Comparison of ENCODE assay signal across 8 mouse cellular contexts in genomic region chr2:165364334-165365091, GRCm38 (mm10). TPM values are rescaled to one million over a fixed set of nuclear protein-coding genes. Genes with fewer than 3 reads are reported as not detected.
A peak's percentile ranks its signal among the peaks of the same experiment; 100 is the strongest.
DNase-seq lines count a peak whose midpoint lies in the region; ATAC-seq and TF ChIP-seq lines count a peak whose summit lies in the region.

No protein-coding gene starts in this region.

- no peak overlapping the region for H3K27ac ChIP-seq in embryonic facial prominence, embryonic 12.5 days
- H3K27ac ChIP-seq in stomach, postnatal 0 days (replicated peaks), result no peak overlapping the region

- peaks cover 5% of the 10 kb centered on the region for H3K27me3 ChIP-seq in embryonic facial prominence, embryonic 12.5 days
- H3K27me3 ChIP-seq in stomach, postnatal 0 days (ENCODE audit: control insufficient read depth, insufficient read depth, low read length), result no peaks in the 10 kb centered on the region

- DNase-seq in layer of hippocampus, adult 11-12 months (ENCODE audit: low spot score), result peak; percentile 60
- DNase-seq in layer of hippocampus, adult 9-11 months, result no peak
- DNase-seq in adrenal gland, postnatal 36 days, result peak; percentile 61 to 73
- DNase-seq in heart, postnatal 4 days, result peak; percentile 74
- peak; percentile 50 to 52 for DNase-seq in left cerebral cortex, postnatal 36 days (ENCODE audit: low spot score in 2 of 2)
- peak; percentile 84 for DNase-seq in mesoderm, embryonic 11.5 days (ENCODE audit: low read depth, low spot score)
- peak; percentile 55 for DNase-seq in stomach, postnatal 0 days (ENCODE audit: low spot score)

- TF ChIP-seq EP300 in stomach, postnatal 0 days (optimal IDR thresholded peaks at IDR 0.05), result no peak

- peak overlapping the region; percentile 31; the same call in 1 of the 2 replicates for H3K4me2 ChIP-seq in embryonic facial prominence, embryonic 12.5 days (replicated peaks)
- H3K4me2 ChIP-seq in stomach, postnatal 0 days (replicated peaks; ENCODE audit: low read depth), result no peak overlapping the region

- no peak overlapping the region for H3K4me3 ChIP-seq in embryonic facial prominence, embryonic 12.5 days
- no peak overlapping the region for H3K4me3 ChIP-seq in stomach, postnatal 0 days (ENCODE audit: low read depth, low read length)

- TF ChIP-seq CTCF in stomach, postnatal 0 days (IDR thresholded peaks at IDR 0.05; ENCODE audit: low read depth), result peak; percentile 87

- peaks cover 21% of the 10 kb centered on the region; the same call in 1 of the 2 replicates for H3K4me1 ChIP-seq in embryonic facial prominence, embryonic 12.5 days
- H3K4me1 ChIP-seq in stomach, postnatal 0 days (replicated peaks; ENCODE audit: control insufficient read depth, insufficient read depth), result no peaks in the 10 kb centered on the region

- no peaks in the 10 kb centered on the region for H3K9me3 ChIP-seq in embryonic facial prominence, embryonic 12.5 days
- H3K9me3 ChIP-seq in stomach, postnatal 0 days (ENCODE audit: control insufficient read depth, low read length), result no peaks in the 10 kb centered on the region

- ATAC-seq in embryonic facial prominence, embryonic 12.5 days (ENCODE audit: insufficient number of reproducible peaks, insufficient read depth, low FRiP score, low TSS enrichment), result no peak
- ATAC-seq in stomach, postnatal 0 days (ENCODE audit: low FRiP score, low TSS enrichment), result peak; percentile 49; the same call in 1 of the 2 replicates

- 0 out of 2 replicates have a peak overlapping the region, but pooled peaks have one; percentile 19 for H3K9ac ChIP-seq in embryonic facial prominence, embryonic 12.5 days
- H3K9ac ChIP-seq in stomach, postnatal 0 days (ENCODE audit: low read length), result no peak overlapping the region

- no peaks in the 10 kb centered on the region for H3K36me3 ChIP-seq in embryonic facial prominence, embryonic 12.5 days
- no peaks in the 10 kb centered on the region for H3K36me3 ChIP-seq in stomach, postnatal 0 days (ENCODE audit: control insufficient read depth, insufficient read depth, low read length)

- WGBS in embryonic facial prominence, embryonic 12.5 days, result 15% methylated on average over 21 of the region's 21 CpGs
- WGBS in stomach, postnatal 0 days, result 12% methylated on average over 21 of the region's 21 CpGs

- intact Hi-C loops in left cerebral cortex, postnatal 36 days (cut with DNase I), result no loop called here

RNA-seq across cellular contexts. Expression of gene Zfp663, which starts 4.0 kb away (rescaled TPM):
- total RNA-seq in adrenal gland, postnatal 36 days (2021), result not detected
- 2.6 and 2.9 TPM in 2 replicates for polyA plus RNA-seq in embryonic facial prominence, embryonic 12.5 days (2016; fragmentation: Nextera tagmentation; extraction: Ambion mirVana)
- total RNA-seq in heart, postnatal 4 days (2021), result not detected
- total RNA-seq in left cerebral cortex, postnatal 36 days (2021), result not detected
- 0.05 and 0.23 TPM in 2 replicates for polyA plus RNA-seq in stomach, postnatal 0 days (2015; fragmentation: Nextera tagmentation; extraction: Ambion mirVana)

RNA-seq across cellular contexts. Expression of gene Zfp334, which starts 23.5 kb away (rescaled TPM):
- 1 to 10 TPM; 4.0 to 6.1 TPM for total RNA-seq in adrenal gland, postnatal 36 days (2021)
- polyA plus RNA-seq in embryonic facial prominence, embryonic 12.5 days (2016; fragmentation: Nextera tagmentation; extraction: Ambion mirVana), result 17.0 and 17.1 TPM in 2 replicates
- total RNA-seq in heart, postnatal 4 days (2021), result 1 to 10 TPM; 4.0 to 4.6 TPM
- total RNA-seq in left cerebral cortex, postnatal 36 days (2021), result 10 to 100 TPM; 13.2 to 15.4 TPM
- 1.2 and 1.3 TPM in 2 replicates for polyA plus RNA-seq in stomach, postnatal 0 days (2015; fragmentation: Nextera tagmentation; extraction: Ambion mirVana)

RNA-seq across cellular contexts. Expression of gene Ocstamp, which starts 35.7 kb away (rescaled TPM):
- under 1 TPM in 1 of 2 experiments, not detected in 1; 0.26 TPM for total RNA-seq in adrenal gland, postnatal 36 days (2021)
- polyA plus RNA-seq in embryonic facial prominence, embryonic 12.5 days (2016; fragmentation: Nextera tagmentation; extraction: Ambion mirVana), result 0.08 TPM in 2 replicates
- total RNA-seq in heart, postnatal 4 days (2021), result not detected
- not detected for total RNA-seq in left cerebral cortex, postnatal 36 days (2021)
- polyA plus RNA-seq in stomach, postnatal 0 days (2015; fragmentation: Nextera tagmentation; extraction: Ambion mirVana), result 0.21 and 0.23 TPM in 2 replicates

RNA-seq across cellular contexts. Expression of gene Elmo2, which starts 38.2 kb away (rescaled TPM):
- 10 to 100 TPM; 25.8 to 27.9 TPM for total RNA-seq in adrenal gland, postnatal 36 days (2021)
- polyA plus RNA-seq in embryonic facial prominence, embryonic 12.5 days (2016; fragmentation: Nextera tagmentation; extraction: Ambion mirVana), result 91.7 TPM in 2 replicates
- 10 to 100 TPM; 29.5 to 35.5 TPM for total RNA-seq in heart, postnatal 4 days (2021)
- 100 to 1,000 TPM; 160 to 161 TPM for total RNA-seq in left cerebral cortex, postnatal 36 days (2021)
- 21.2 and 22.6 TPM in 2 replicates for polyA plus RNA-seq in stomach, postnatal 0 days (2015; fragmentation: Nextera tagmentation; extraction: Ambion mirVana)
